Mouse (Mus musculus) midbrain, embryonic 11.5 days (tissue): ENCODE results near the gene Myd88. TPM values are rescaled to one million over a fixed set of nuclear protein-coding genes. Genes with fewer than 3 reads are reported as not detected.
"Not testable (repeated sequence)": the region's sequence is repeated elsewhere in the genome, so short reads cannot be mapped to it uniquely, and the experiment has no call there.

Source experiments
- ATAC-seq: fragments of 200-750 bp; cut with Nextera tagmentation; 2 replicates; pipeline ENCODE4 v1.8.0; 2017; ENCODE audit warnings: moderate TSS enrichment, moderate library complexity; ENCODE audit not compliant: low FRiP score
- DNase-seq: peaks from one replicate; pipeline ENCODE4 v3.0.0; 2015; ENCODE audit warnings: low spot score; ENCODE audit errors: missing footprints
- H3K27ac ChIP-seq: fragments of 300-500 bp; sonication (generic); 2 replicates; pipeline ENCODE4 v1.5.1; 2014; ENCODE audit warnings: low read depth, low read length
- H3K27me3 ChIP-seq: fragments of 300-500 bp; sonication (generic); 2 replicates; pipeline ENCODE4 v1.6.1; 2014; ENCODE audit warnings: mild to moderate bottlenecking, low read length, moderate library complexity, mixed read lengths; ENCODE audit not compliant: control insufficient read depth, insufficient read depth
- H3K36me3 ChIP-seq: fragments of 300-500 bp; sonication (generic); 2 replicates; pipeline ENCODE4 v1.6.1; 2014; ENCODE audit warnings: mild to moderate bottlenecking, low read length, moderate library complexity, mixed read lengths; ENCODE audit not compliant: control insufficient read depth, insufficient read depth
- H3K4me1 ChIP-seq: fragments of 300-500 bp; sonication (generic); 2 replicates; pipeline ENCODE4 v1.6.1; 2014; ENCODE audit warnings: low read length; ENCODE audit not compliant: control insufficient read depth, insufficient read depth
- H3K4me2 ChIP-seq: fragments of 300-500 bp; sonication (generic); 2 replicates; pipeline ENCODE4 v1.6.1; 2014; ENCODE audit warnings: mild to moderate bottlenecking, moderate library complexity
- H3K4me3 ChIP-seq: fragments of 300-500 bp; sonication (generic); 2 replicates; pipeline ENCODE4 v1.5.1; 2014; ENCODE audit warnings: low read depth, low read length
- H3K9ac ChIP-seq: fragments of 300-500 bp; sonication (generic); 2 replicates; pipeline ENCODE4 v1.6.1; 2014; ENCODE audit warnings: low read length
- H3K9me3 ChIP-seq: fragments of 300-500 bp; sonication (generic); 2 replicates; pipeline ENCODE4 v1.6.1; 2016; ENCODE audit warnings: low read length; ENCODE audit not compliant: control insufficient read depth
- WGBS: fragments of 180-500 bp; shearing (Covaris S2); extraction: QIAGEN DNeasy Blood & Tissue Kit; methylation state at CpG from one replicate; pipeline ENCODE4 v1.1.7; 2014; 5-methylcytosine and 5-hydroxymethylcytosine counted together
- polyA plus RNA-seq: library from polyadenylated mRNA; unstranded; fragments of >200 nt; fragmentation: Nextera tagmentation; extraction: Ambion mirVana; gene quantifications from 2 replicates; pipeline ENCODE4 v1.2.1, GENCODE M21; 2014

The Myd88 gene
- polyA plus RNA-seq, result 6.3 and 7.6 TPM in 2 replicates

GRCm38 (mm10) chr9:119340909-119341816, at the start of gene Myd88:
TSS of gene Myd88 (minus strand) at chr9:119341411.
- H3K27ac ChIP-seq, result peak within 1 kb of the TSS; percentile 46; the same call in 1 of the 2 replicates
- peak within 1 kb of the TSS; percentile 68 for H3K4me2 ChIP-seq
- peak within 1 kb of the TSS; percentile 66 for H3K4me3 ChIP-seq
- H3K4me1 ChIP-seq, result peaks cover 11% of the 10 kb centered on the region
- ATAC-seq, result peak; percentile 98
- peaks cover 9% of the 10 kb centered on the region for H3K36me3 ChIP-seq
- under 1% methylated on average over 68 of the region's 68 CpGs for WGBS
- no peaks in the 10 kb centered on the region for H3K9me3 ChIP-seq
- peak within 1 kb of the TSS; percentile 84 for H3K9ac ChIP-seq
- peak; percentile 98 for DNase-seq
- peaks cover 3% of the 10 kb centered on the region; the same call in 1 of the 2 replicates for H3K27me3 ChIP-seq

- Histone ChIP-seq H3K4me2 (no peak overlapping the region), H3K9me3 (no peaks in the 10 kb centered on the region), H3K4me3 (no peak overlapping the region), H3K9ac (no peak overlapping the region), H3K27ac (no peak overlapping the region), H3K27me3 (no peaks in the 10 kb centered on the region), H3K36me3 (no peaks in the 10 kb centered on the region), H3K4me1 (no peaks in the 10 kb centered on the region)
- ATAC-seq, result no peak
- no peak for DNase-seq
- WGBS, result 98% methylated on average over 2 of the region's 2 CpGs
Observed at GRCm38 (mm10) chr9:119390214-119390613, 49.0 kb upstream of the Myd88 start.

GRCm38 (mm10) chr9:119388956-119389355, 47.7 kb upstream of the Myd88 start:
- Histone ChIP-seq H3K36me3 (no peaks in the 10 kb centered on the region), H3K4me2 (no peak overlapping the region), H3K9me3 (no peaks in the 10 kb centered on the region), H3K4me3 (no peak overlapping the region), H3K9ac (no peak overlapping the region), H3K4me1 (no peaks in the 10 kb centered on the region), H3K27ac (no peak overlapping the region), H3K27me3 (no peaks in the 10 kb centered on the region)
- ATAC-seq, result no peak
- DNase-seq, result no peak
- whole genome bisulfite sequencing, result 65% methylated on average over 5 of the region's 5 CpGs

- DNase-seq (no peak), ATAC-seq (no peak)
- Histone ChIP-seq H3K4me2 (no peak overlapping the region), H3K36me3 (no peaks in the 10 kb centered on the region), H3K27ac (no peak overlapping the region), H3K9ac (no peak overlapping the region), H3K4me3 (no peak overlapping the region), H3K27me3 (no peaks in the 10 kb centered on the region), H3K4me1 (no peaks in the 10 kb centered on the region; the same call in 1 of the 2 replicates), H3K9me3 (no peaks in the 10 kb centered on the region)
- 62% methylated on average over 6 of the region's 6 CpGs for whole genome bisulfite sequencing
Observed at GRCm38 (mm10) chr9:119382603-119383002, 41.4 kb upstream of the Myd88 start.

- no peak overlapping the region for H3K4me2 ChIP-seq
- H3K4me3 ChIP-seq, result no peak overlapping the region
- H3K9ac ChIP-seq, result no peak overlapping the region
- H3K36me3 ChIP-seq, result no peaks in the 10 kb centered on the region
- H3K27me3 ChIP-seq, result no peaks in the 10 kb centered on the region
- no peak overlapping the region for H3K27ac ChIP-seq
- no peaks in the 10 kb centered on the region; the same call in 1 of the 2 replicates for H3K4me1 ChIP-seq
- DNase-seq, result no peak
- no peaks in the 10 kb centered on the region for H3K9me3 ChIP-seq
- WGBS, result 92% methylated on average over 4 of the region's 4 CpGs
- no peak for ATAC-seq
Observed at GRCm38 (mm10) chr9:119378231-119378630, 37.0 kb upstream of the Myd88 start.

GRCm38 (mm10) chr9:119375556-119375955, 34.3 kb upstream of the Myd88 start:
- H3K9ac ChIP-seq, result no peak overlapping the region
- 75% methylated on average over 6 of the region's 6 CpGs for WGBS
- H3K4me2 ChIP-seq, result no peak overlapping the region
- H3K27ac ChIP-seq, result no peak overlapping the region
- DNase-seq (no peak), ATAC-seq (no peak)
- no peak overlapping the region for H3K4me3 ChIP-seq
- H3K27me3 ChIP-seq, result no peaks in the 10 kb centered on the region
- H3K36me3 ChIP-seq, result no peaks in the 10 kb centered on the region
- H3K4me1 ChIP-seq, result no peaks in the 10 kb centered on the region
- no peaks in the 10 kb centered on the region for H3K9me3 ChIP-seq

- ATAC-seq, result no peak
- 69% methylated on average over 3 of the region's 3 CpGs for WGBS
Observed at GRCm38 (mm10) chr9:119375008-119375407, 33.8 kb upstream of the Myd88 start.

GRCm38 (mm10) chr9:119371251-119371650, 30.0 kb upstream of the Myd88 start:
- Histone ChIP-seq H3K27me3 (no peaks in the 10 kb centered on the region), H3K9me3 (no peaks in the 10 kb centered on the region), H3K27ac (no peak overlapping the region), H3K4me2 (no peak overlapping the region), H3K36me3 (no peaks in the 10 kb centered on the region), H3K9ac (no peak overlapping the region), H3K4me3 (no peak overlapping the region), H3K4me1 (no peaks in the 10 kb centered on the region)
- DNase-seq (no peak), ATAC-seq (no peak)
- 87% methylated on average over 4 of the region's 4 CpGs for WGBS

More at GRCm38 (mm10) chr9:119375008-119375407, 33.8 kb upstream of the Myd88 start:
- H3K9ac ChIP-seq, result no peak overlapping the region
- H3K4me1 ChIP-seq, result no peaks in the 10 kb centered on the region
- H3K4me3 ChIP-seq, result no peak overlapping the region
- H3K36me3 ChIP-seq, result no peaks in the 10 kb centered on the region
- H3K4me2 ChIP-seq, result no peak overlapping the region
- peak; percentile 72 for DNase-seq
- H3K27ac ChIP-seq, result no peak overlapping the region
- H3K27me3 ChIP-seq, result no peaks in the 10 kb centered on the region
- H3K9me3 ChIP-seq, result no peaks in the 10 kb centered on the region

- not testable (repeated sequence) for H3K4me3 ChIP-seq, DNase-seq, H3K27ac ChIP-seq, ATAC-seq, H3K36me3 ChIP-seq, H3K27me3 ChIP-seq, H3K9me3 ChIP-seq, H3K9ac ChIP-seq, H3K4me1 ChIP-seq, H3K4me2 ChIP-seq
- WGBS, result 92% methylated on average over 4 of the region's 4 CpGs
Observed at GRCm38 (mm10) chr9:119370770-119371169, 29.6 kb upstream of the Myd88 start.
